Mouse (Mus musculus): ENCODE measurements around the gene Fchsd2.

DNA sequence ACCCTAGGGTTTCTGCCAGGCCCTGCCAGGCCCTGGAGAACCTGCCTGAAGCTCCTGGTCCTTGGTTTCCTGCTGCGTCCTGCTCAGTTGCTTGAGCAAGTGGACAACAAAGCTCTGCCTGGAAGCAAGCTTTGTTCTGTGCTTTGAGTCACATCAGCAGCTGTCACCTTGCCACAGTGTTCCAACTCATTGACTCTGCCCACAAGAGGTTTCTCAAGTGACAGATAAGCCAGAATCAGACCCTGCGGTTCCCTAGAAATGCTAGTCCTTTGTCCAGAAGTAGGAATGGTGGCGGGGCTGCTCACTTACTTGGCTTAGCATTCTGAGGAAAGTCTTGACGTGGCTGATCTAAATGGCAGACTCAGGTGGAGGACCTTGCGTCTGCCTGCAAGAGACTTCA, 2.9 kb downstream of the Fchsd2 start:
- TF ChIP-seq TAL1 (IDR thresholded peaks at IDR 0.05; ENCODE audit: low read length) = no peak
- TF ChIP-seq GATA1 (IDR thresholded peaks at IDR 0.05; ENCODE audit: low read length) = no peak
